Mouse (Mus musculus) midbrain, embryonic 11.5 days (tissue): ENCODE data around the gene Cep126. TPM values are rescaled to one million over a fixed set of nuclear protein-coding genes. Genes with fewer than 3 reads are reported as not detected.
A peak's percentile ranks its signal among the peaks of the same experiment; 100 is the strongest.

Source experiments
- ATAC-seq: fragments of 200-750 bp; cut with Nextera tagmentation; 2 replicates; pipeline ENCODE4 v1.8.0; 2017; ENCODE audit warnings: moderate TSS enrichment, moderate library complexity; ENCODE audit not compliant: low FRiP score
- DNase-seq: peaks from one replicate; pipeline ENCODE4 v3.0.0; 2015; ENCODE audit warnings: low spot score; ENCODE audit errors: missing footprints
- H3K27ac ChIP-seq: fragments of 300-500 bp; sonication (generic); 2 replicates; pipeline ENCODE4 v1.5.1; 2014; ENCODE audit warnings: low read depth, low read length
- H3K27me3 ChIP-seq: fragments of 300-500 bp; sonication (generic); 2 replicates; pipeline ENCODE4 v1.6.1; 2014; ENCODE audit warnings: mild to moderate bottlenecking, low read length, moderate library complexity, mixed read lengths; ENCODE audit not compliant: control insufficient read depth, insufficient read depth
- H3K36me3 ChIP-seq: fragments of 300-500 bp; sonication (generic); 2 replicates; pipeline ENCODE4 v1.6.1; 2014; ENCODE audit warnings: mild to moderate bottlenecking, low read length, moderate library complexity, mixed read lengths; ENCODE audit not compliant: control insufficient read depth, insufficient read depth
- H3K4me1 ChIP-seq: fragments of 300-500 bp; sonication (generic); 2 replicates; pipeline ENCODE4 v1.6.1; 2014; ENCODE audit warnings: low read length; ENCODE audit not compliant: control insufficient read depth, insufficient read depth
- H3K4me2 ChIP-seq: fragments of 300-500 bp; sonication (generic); 2 replicates; pipeline ENCODE4 v1.6.1; 2014; ENCODE audit warnings: mild to moderate bottlenecking, moderate library complexity
- H3K4me3 ChIP-seq: fragments of 300-500 bp; sonication (generic); 2 replicates; pipeline ENCODE4 v1.5.1; 2014; ENCODE audit warnings: low read depth, low read length
- H3K9ac ChIP-seq: fragments of 300-500 bp; sonication (generic); 2 replicates; pipeline ENCODE4 v1.6.1; 2014; ENCODE audit warnings: low read length
- H3K9me3 ChIP-seq: fragments of 300-500 bp; sonication (generic); 2 replicates; pipeline ENCODE4 v1.6.1; 2016; ENCODE audit warnings: low read length; ENCODE audit not compliant: control insufficient read depth
- WGBS: fragments of 180-500 bp; shearing (Covaris S2); extraction: QIAGEN DNeasy Blood & Tissue Kit; methylation state at CpG from one replicate; pipeline ENCODE4 v1.1.7; 2014; 5-methylcytosine and 5-hydroxymethylcytosine counted together
- polyA plus RNA-seq: library from polyadenylated mRNA; unstranded; fragments of >200 nt; fragmentation: Nextera tagmentation; extraction: Ambion mirVana; gene quantifications from 2 replicates; pipeline ENCODE4 v1.2.1, GENCODE M21; 2014

Gene Cep126
- polyA plus RNA-seq: 4.5 and 6.0 TPM in 2 replicates

DNA sequence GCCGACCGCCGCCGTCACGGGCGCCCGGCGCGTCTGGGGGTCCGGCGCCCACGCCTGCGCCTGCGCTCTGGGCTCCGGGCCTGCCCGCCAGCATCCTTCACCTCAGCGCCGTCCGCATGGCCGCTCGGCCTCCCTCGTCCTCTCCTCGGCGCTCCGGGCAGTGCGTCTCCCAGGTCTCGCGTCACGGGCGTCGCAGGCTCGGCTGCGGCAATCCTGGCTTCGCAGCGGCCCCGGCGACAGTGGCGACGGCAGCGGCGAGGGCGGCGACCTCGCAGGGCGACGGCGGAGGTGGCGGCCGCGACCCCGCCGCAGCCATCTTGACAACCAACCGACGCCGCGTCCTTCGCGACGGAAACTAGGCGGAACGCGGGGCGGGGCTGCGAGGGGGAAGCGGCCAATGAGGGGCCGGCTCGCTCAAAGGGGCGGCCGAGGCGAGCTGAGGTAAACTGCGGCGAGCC is at the start of gene Cep126:
Cep126 (minus strand) TSS at position 178 of the 458 bp plus-strand sequence.
- ATAC-seq (peak; percentile 98), DNase-seq (peak; percentile 97)
- peak within 1 kb of the TSS; percentile 69 for H3K9ac ChIP-seq
- WGBS: under 1% methylated on average over 72 of the region's 72 CpGs
- peak within 1 kb of the TSS; percentile 54 for H3K4me2 ChIP-seq
- no peaks in the 10 kb centered on the region for H3K27me3 ChIP-seq
- H3K4me1 ChIP-seq: peaks cover 2% of the 10 kb centered on the region; the same call in 1 of the 2 replicates
- H3K36me3 ChIP-seq: no peaks in the 10 kb centered on the region
- H3K27ac ChIP-seq: no peak within 1 kb of the TSS
- H3K4me3 ChIP-seq: peak within 1 kb of the TSS; percentile 73
- no peaks in the 10 kb centered on the region for H3K9me3 ChIP-seq

DNA sequence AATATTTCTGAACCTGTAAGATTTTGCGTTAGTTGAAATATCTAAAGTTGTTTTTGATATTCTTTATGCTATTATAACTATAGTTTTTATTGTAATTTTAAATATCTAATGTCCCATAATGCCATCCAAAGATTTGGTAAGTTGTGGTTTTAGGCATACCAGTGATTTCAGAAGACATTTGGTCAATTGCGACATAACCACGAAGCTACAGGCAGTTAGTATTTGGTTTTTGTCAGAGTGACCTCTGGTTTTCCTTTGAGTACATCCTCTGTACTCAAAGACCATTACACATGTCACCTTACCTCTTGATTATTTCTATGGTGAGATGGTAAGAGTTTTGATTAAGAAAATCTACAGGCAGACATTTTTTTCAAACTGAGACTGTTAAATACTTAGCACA is 45.5 kb upstream of the Cep126 start:
- H3K9ac ChIP-seq: no peak overlapping the region
- H3K36me3 ChIP-seq: no peaks in the 10 kb centered on the region
- WGBS: 84% methylated on average over 3 of the region's 3 CpGs
- H3K9me3 ChIP-seq: no peaks in the 10 kb centered on the region
- H3K27ac ChIP-seq: no peak overlapping the region
- H3K4me2 ChIP-seq: no peak overlapping the region
- DNase-seq: no peak
- H3K27me3 ChIP-seq: no peaks in the 10 kb centered on the region
- H3K4me3 ChIP-seq: no peak overlapping the region
- no peaks in the 10 kb centered on the region for H3K4me1 ChIP-seq
- no peak for ATAC-seq

DNA sequence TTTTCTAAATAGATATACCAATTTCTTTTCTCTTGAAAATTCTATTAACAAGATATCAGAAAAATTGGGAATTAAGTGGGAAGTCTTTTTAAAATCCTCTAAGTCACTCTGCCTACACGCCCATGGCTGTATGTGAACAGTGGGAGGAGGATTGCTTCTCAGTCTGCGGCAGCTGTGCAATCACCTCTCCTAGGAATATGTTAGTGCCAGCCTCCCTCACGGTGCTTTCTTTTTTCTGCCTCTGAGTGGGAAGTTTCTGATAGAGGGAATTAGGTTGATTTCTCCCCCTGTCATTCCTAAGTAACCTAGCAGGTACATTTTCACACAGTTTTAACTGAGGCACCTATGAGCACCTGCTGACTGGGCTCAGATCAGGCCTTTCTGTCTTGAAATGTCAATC is 43.0 kb upstream of the Cep126 start:
- Histone ChIP-seq H3K9ac (no peak overlapping the region), H3K4me2 (no peak overlapping the region), H3K4me3 (no peak overlapping the region), H3K27me3 (no peaks in the 10 kb centered on the region), H3K27ac (no peak overlapping the region), H3K4me1 (no peaks in the 10 kb centered on the region), H3K9me3 (no peaks in the 10 kb centered on the region), H3K36me3 (no peaks in the 10 kb centered on the region)
- 76% methylated on average over 3 of the region's 3 CpGs for WGBS
- ATAC-seq: no peak
- DNase-seq: no peak

DNA sequence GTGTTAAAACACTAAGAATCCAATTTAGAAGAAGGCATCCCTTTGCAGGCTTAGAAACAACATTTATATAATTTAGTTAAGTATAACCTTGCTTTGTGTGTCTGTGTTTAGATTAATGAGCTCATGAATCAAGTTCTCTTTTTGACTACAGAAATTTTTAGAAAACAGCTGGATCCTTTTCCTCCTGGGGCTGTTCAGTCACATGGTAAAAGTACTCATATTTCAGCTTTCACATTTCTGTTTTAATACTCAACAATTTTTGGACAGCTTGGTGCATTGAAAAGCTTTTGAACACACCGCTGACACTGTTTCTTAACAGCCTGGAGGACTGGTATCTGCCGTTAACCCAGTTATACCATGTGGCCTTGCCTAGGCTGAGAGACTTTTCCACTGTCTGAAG is 22.9 kb upstream of the Cep126 start:
- Histone ChIP-seq H3K4me2 (no peak overlapping the region), H3K27ac (no peak overlapping the region), H3K4me3 (no peak overlapping the region), H3K36me3 (no peaks in the 10 kb centered on the region), H3K9me3 (no peaks in the 10 kb centered on the region), H3K9ac (no peak overlapping the region), H3K4me1 (no peaks in the 10 kb centered on the region), H3K27me3 (no peaks in the 10 kb centered on the region)
- 88% methylated on average over 2 of the region's 2 CpGs for whole genome bisulfite sequencing
- DNase-seq (no peak), ATAC-seq (no peak)

DNA sequence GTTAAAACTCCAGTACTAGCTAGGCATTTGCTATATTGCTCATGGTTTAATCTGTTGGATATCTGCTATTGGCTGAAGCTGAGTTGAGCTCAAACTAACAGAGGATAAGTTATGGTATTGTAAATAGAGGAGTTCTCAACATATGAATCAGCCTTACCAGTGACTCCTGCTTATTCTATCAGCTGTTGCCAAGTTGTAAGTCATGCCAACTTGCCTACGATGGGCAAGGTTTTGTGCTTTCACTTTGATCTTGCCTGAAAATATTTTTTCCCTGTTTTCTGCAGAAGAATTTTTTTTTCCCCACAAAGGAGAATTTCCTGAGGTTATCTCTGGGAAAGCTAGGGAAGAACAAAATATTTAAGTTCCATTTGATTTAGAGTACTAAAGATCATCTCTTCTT is 5.4 kb upstream of the Cep126 start:
- Histone ChIP-seq H3K4me3 (no peak overlapping the region), H3K27ac (no peak overlapping the region), H3K36me3 (no peaks in the 10 kb centered on the region), H3K4me2 (no peak overlapping the region), H3K27me3 (no peaks in the 10 kb centered on the region), H3K9ac (no peak overlapping the region), H3K4me1 (no peaks in the 10 kb centered on the region), H3K9me3 (no peaks in the 10 kb centered on the region)
- no peak for ATAC-seq
- no peak for DNase-seq
- WGBS: 85% methylated on average over 1 of the region's 1 CpGs

DNA sequence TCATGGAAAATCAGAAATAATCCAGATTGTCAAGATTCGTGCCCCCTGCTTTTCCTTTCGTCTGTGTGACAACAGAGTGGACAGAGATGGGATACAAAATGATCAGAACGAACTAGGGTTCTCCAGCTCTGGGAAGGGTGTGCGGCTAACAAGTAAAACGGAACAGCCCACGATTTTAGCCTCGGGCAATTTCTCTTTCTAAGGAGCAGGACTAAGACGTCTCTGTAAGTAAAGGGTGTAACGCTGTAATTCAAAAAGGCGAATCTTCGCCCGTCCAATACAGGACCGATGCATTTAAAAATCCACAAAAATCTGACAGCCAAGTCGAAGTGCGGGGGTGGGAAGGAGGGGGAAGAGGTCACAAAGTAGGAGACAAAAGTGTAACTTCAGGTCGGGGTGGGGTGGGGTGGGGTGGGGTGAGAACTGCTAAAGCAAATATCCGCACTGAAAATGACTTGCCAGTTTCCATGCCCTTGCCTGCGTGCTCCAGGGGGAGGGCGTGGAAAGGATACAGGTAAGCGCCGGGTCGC is 443 bp downstream of the Cep126 start:
- ATAC-seq: no peak
- 3% methylated on average over 22 of the region's 22 CpGs for WGBS
- no peak overlapping the region for H3K27ac ChIP-seq

DNA sequence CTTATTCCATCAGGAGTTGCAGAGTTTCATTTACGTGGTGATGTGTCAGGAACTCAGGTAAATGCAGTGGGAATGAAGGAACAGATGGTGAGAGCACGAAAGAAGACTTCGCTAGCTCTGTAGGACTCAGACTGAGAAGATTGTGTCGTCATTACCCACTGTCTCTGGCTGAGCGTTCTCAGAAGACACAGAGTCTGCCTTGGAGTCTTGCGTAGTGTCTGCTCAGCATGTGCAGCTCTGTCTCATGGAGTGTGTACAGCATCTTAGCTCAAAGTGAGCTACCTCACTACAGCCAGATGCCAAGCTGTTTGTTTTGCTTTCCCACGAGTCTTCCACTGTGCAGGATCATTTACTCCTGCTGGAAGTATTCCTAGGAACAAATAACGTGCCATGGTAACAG is 10.6 kb downstream of the Cep126 start:
- Histone ChIP-seq H3K4me1 (no peaks in the 10 kb centered on the region), H3K27ac (no peak overlapping the region), H3K9me3 (no peaks in the 10 kb centered on the region), H3K9ac (no peak overlapping the region), H3K27me3 (no peaks in the 10 kb centered on the region), H3K4me3 (no peak overlapping the region), H3K4me2 (no peak overlapping the region), H3K36me3 (no peaks in the 10 kb centered on the region)
- no peak for DNase-seq
- WGBS: 89% methylated on average over 8 of the region's 8 CpGs
- no peak for ATAC-seq

More for the DNA sequence above, 443 bp downstream of the Cep126 start:
- H3K9me3 ChIP-seq: no peaks in the 10 kb centered on the region
- H3K9ac ChIP-seq: peak overlapping the region; percentile 69
- no peaks in the 10 kb centered on the region for H3K36me3 ChIP-seq
- H3K4me2 ChIP-seq: peak overlapping the region; percentile 54
- DNase-seq: peak; percentile 93
- peaks cover 2% of the 10 kb centered on the region; the same call in 1 of the 2 replicates for H3K4me1 ChIP-seq
- H3K4me3 ChIP-seq: peak overlapping the region; percentile 73
- H3K27me3 ChIP-seq: no peaks in the 10 kb centered on the region

DNA sequence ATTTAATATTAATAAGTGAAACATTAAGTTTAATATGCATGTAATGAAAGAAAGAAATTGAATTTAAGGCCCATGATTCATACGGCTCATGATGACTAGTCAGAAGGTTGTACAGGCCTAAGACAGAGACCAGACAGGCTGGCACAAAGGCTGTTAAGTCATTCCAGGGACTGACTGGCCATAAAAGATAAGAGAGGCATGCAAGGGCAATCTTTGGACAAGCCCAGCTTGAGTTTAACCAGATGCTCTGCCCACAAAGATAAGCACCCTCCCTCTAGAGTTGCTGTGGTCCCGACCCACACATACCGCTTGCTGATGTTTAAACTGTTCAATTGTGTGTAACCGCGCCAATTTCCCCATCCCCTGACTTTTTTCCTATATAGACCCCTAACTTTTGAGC is 19.6 kb downstream of the Cep126 start:
- 98% methylated on average over 5 of the region's 5 CpGs for WGBS
- peaks cover 8% of the 10 kb centered on the region for H3K36me3 ChIP-seq
- DNase-seq (no peak), ATAC-seq (no peak)
- no peaks in the 10 kb centered on the region for H3K27me3 ChIP-seq
- no peak overlapping the region for H3K27ac ChIP-seq
- H3K4me3 ChIP-seq: no peak overlapping the region
- H3K4me1 ChIP-seq: no peaks in the 10 kb centered on the region
- no peak overlapping the region for H3K9ac ChIP-seq
- H3K4me2 ChIP-seq: no peak overlapping the region
- H3K9me3 ChIP-seq: no peaks in the 10 kb centered on the region; the same call in 1 of the 2 replicates

DNA sequence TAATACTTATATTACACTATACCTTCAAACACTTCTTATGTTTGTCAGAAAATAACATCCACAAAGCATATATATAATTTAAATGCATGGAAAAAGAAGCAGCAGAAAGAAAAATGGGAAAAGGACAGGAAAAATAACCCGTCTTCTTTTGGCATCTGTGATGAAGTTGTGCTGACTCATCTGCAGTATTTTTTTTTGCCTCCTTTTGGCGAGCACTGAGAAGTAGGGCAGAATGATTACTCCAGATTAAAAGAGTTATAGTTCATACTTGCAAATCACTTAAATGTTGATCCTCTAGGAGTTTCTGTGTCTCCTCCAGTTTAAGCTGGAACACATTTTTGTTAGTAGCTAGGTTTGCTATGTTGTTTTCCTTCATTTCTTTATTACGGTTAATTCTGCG is 31.0 kb downstream of the Cep126 start:
- DNase-seq (no peak), ATAC-seq (no peak)
- H3K27ac ChIP-seq: no peak overlapping the region
- H3K27me3 ChIP-seq: no peaks in the 10 kb centered on the region
- no peaks in the 10 kb centered on the region for H3K36me3 ChIP-seq
- no peak overlapping the region for H3K4me2 ChIP-seq
- no peaks in the 10 kb centered on the region for H3K9me3 ChIP-seq
- no peaks in the 10 kb centered on the region for H3K4me1 ChIP-seq
- H3K4me3 ChIP-seq: no peak overlapping the region
- 92% methylated on average over 4 of the region's 4 CpGs for WGBS
- no peak overlapping the region for H3K9ac ChIP-seq
